Mouse (Mus musculus): ENCODE data around the gene Dio2.

DNA sequence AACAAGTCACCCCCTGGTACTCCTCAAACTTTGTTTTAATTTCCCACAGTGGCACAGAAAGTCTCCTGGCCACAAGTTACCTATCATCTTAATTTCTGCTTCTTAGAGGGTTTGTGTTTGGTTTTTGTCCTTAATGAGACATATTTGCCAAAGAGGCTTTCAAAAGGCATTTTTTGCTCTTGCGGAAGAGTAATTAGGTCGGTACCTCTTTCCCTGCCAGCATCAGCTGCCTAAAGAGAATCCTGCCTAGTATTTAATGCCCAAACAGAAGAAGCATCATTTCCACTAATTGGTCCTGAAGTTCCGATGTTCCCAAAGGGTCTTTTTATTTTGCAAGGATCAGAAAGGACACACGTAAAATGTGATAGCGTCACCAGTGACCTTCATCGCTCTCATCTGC, 4.5 kb downstream of the Dio2 start:
- TF ChIP-seq CTCF (IDR thresholded peaks at IDR 0.05; ENCODE audit: extremely low read depth, insufficient read depth, insufficient read length, insufficient replicate concordance) (no peak), POLR2A (IDR thresholded peaks at IDR 0.05; ENCODE audit: low read depth, low read length) (no peak)

Data from spleen, adult 2 months (tissue).